Mouse (Mus musculus): ENCODE data around the gene Nipbl.
A peak's percentile ranks its signal among the peaks of the same experiment; 100 is the strongest.
"Not testable (repeated sequence)": the region's sequence is repeated elsewhere in the genome, so short reads cannot be mapped to it uniquely, and the experiment has no call there.

Gene Nipbl

GRCm38 (mm10) chr15:8291251-8291650 lies 153.0 kb downstream of the Nipbl start:
- DNase-seq (ENCODE audit: low spot score), result no peak

GRCm38 (mm10) chr15:8282155-8282554 lies 162.1 kb downstream of the Nipbl start:
- DNase-seq (ENCODE audit: low spot score), result no peak

- no peak for DNase-seq (ENCODE audit: low spot score)
These were observed 162.6 kb downstream of the Nipbl start for GRCm38 (mm10) chr15:8281701-8282100.

GRCm38 (mm10) chr15:8279929-8280610 lies 164.2 kb downstream of the Nipbl start:
- DNase-seq (ENCODE audit: low spot score), result peak; percentile 63

- peak; percentile 37 for DNase-seq (ENCODE audit: low spot score)
These were observed 164.9 kb downstream of the Nipbl start for GRCm38 (mm10) chr15:8279320-8279779.

- DNase-seq (ENCODE audit: low spot score), result not testable (repeated sequence)
These were observed 166.3 kb downstream of the Nipbl start for GRCm38 (mm10) chr15:8277916-8278315.

- DNase-seq (ENCODE audit: low spot score), result no peak
These were observed 172.3 kb downstream of the Nipbl start for GRCm38 (mm10) chr15:8271952-8272351.

GRCm38 (mm10) chr15:8268231-8268630 lies 176.0 kb downstream of the Nipbl start:
- DNase-seq (ENCODE audit: low spot score), result no peak

- DNase-seq (ENCODE audit: low spot score), result no peak
These were observed 177.1 kb downstream of the Nipbl start for GRCm38 (mm10) chr15:8267211-8267610.

GRCm38 (mm10) chr15:8265946-8266345 lies 178.3 kb downstream of the Nipbl start:
- no peak for DNase-seq (ENCODE audit: low spot score)
